Mouse (Mus musculus) thymus, postnatal 10 days (tissue): Measurements from ENCODE around the gene Phyhipl.
A peak's percentile ranks its signal among the peaks of the same experiment; 100 is the strongest.

Experiments used
- DNase-seq, 2 experiments: peaks; one replicate each; pipeline ENCODE4 v3.0.0; 2021; ENCODE audit warnings: low spot score in 2 of 2

Phyhipl gene

GRCm38 (mm10) chr10:70635261-70635660 lies 20.5 kb downstream of the Phyhipl start:
- no peak for DNase-seq

- no peak for DNase-seq
Measured at GRCm38 (mm10) chr10:70631142-70631541, 24.6 kb downstream of the Phyhipl start.

GRCm38 (mm10) chr10:70623461-70623860 lies 32.3 kb downstream of the Phyhipl start:
- DNase-seq, result no peak

- DNase-seq, result no peak
Measured at GRCm38 (mm10) chr10:70616377-70616776, 39.4 kb downstream of the Phyhipl start.

GRCm38 (mm10) chr10:70611633-70612032 lies 44.1 kb downstream of the Phyhipl start:
- DNase-seq, result no peak

GRCm38 (mm10) chr10:70599925-70600305 lies 55.9 kb downstream of the Phyhipl start:
- DNase-seq, result peak in 1 of 2 experiments; percentile 3

GRCm38 (mm10) chr10:70599126-70599924 lies 56.4 kb downstream of the Phyhipl start:
- peak; percentile 9 to 33 for DNase-seq

GRCm38 (mm10) chr10:70598516-70599125 lies 57.1 kb downstream of the Phyhipl start:
- no peak for DNase-seq

- DNase-seq, result no peak
Measured at GRCm38 (mm10) chr10:70598081-70598515, 57.7 kb downstream of the Phyhipl start.

- no peak for DNase-seq
Measured at GRCm38 (mm10) chr10:70594007-70594406, 61.8 kb downstream of the Phyhipl start.

- no peak for DNase-seq
Measured at GRCm38 (mm10) chr10:70586876-70587405, 68.8 kb downstream of the Phyhipl start.

- no peak for DNase-seq
Measured at GRCm38 (mm10) chr10:70584171-70584570, 71.6 kb downstream of the Phyhipl start.

GRCm38 (mm10) chr10:70581556-70582211 lies 74.1 kb downstream of the Phyhipl start:
- no peak for DNase-seq

GRCm38 (mm10) chr10:70563636-70564035 lies 92.1 kb downstream of the Phyhipl start:
- peak in 1 of 2 experiments; percentile 9 for DNase-seq

- no peak for DNase-seq
Measured at GRCm38 (mm10) chr10:70552531-70552930, 103.2 kb downstream of the Phyhipl start.

GRCm38 (mm10) chr10:70542857-70543256 lies 112.9 kb downstream of the Phyhipl start:
- DNase-seq, result no peak

- no peak for DNase-seq
Measured at GRCm38 (mm10) chr10:70540456-70541195, 115.1 kb downstream of the Phyhipl start.

GRCm38 (mm10) chr10:70539251-70539650 lies 116.5 kb downstream of the Phyhipl start:
- no peak for DNase-seq

- no peak for DNase-seq
Measured at GRCm38 (mm10) chr10:70537694-70538093, 118.1 kb downstream of the Phyhipl start.

- DNase-seq, result no peak
Measured at GRCm38 (mm10) chr10:70535401-70535800, 120.4 kb downstream of the Phyhipl start.

GRCm38 (mm10) chr10:70534571-70534970 lies 121.2 kb downstream of the Phyhipl start:
- DNase-seq, result no peak

- DNase-seq, result no peak
Measured at GRCm38 (mm10) chr10:70533986-70534385, 121.8 kb downstream of the Phyhipl start.
